Mouse (Mus musculus) kidney, embryonic 14.5 days (tissue): ENCODE measurements around the gene Ripor3. TPM values are rescaled to one million over a fixed set of nuclear protein-coding genes. Genes with fewer than 3 reads are reported as not detected.

Source experiments
- ATAC-seq: fragments of 200-750 bp; cut with Nextera tagmentation; 2 replicates; pipeline ENCODE4 v1.8.0; 2017; ENCODE audit warnings: moderate number of reproducible peaks, mild to moderate bottlenecking, moderate TSS enrichment, moderate library complexity; ENCODE audit not compliant: low FRiP score, low TSS enrichment
- H3K27ac ChIP-seq: fragments of 300-500 bp; sonication (generic); 2 replicates; pipeline ENCODE4 v1.5.1; 2014; ENCODE audit warnings: low read depth, mild to moderate bottlenecking, low read length, moderate library complexity, mixed read lengths
- H3K27me3 ChIP-seq: fragments of 300-500 bp; sonication (generic); 2 replicates; pipeline ENCODE4 v1.6.1; 2014; ENCODE audit warnings: mild to moderate bottlenecking, low read length; ENCODE audit not compliant: control insufficient read depth, insufficient read depth
- H3K36me3 ChIP-seq: fragments of 300-500 bp; sonication (generic); 2 replicates; pipeline ENCODE4 v1.6.1; 2014; ENCODE audit warnings: low read length, mixed read lengths; ENCODE audit not compliant: control insufficient read depth, insufficient read depth
- H3K4me1 ChIP-seq: fragments of 300-500 bp; sonication (generic); 2 replicates; pipeline ENCODE4 v1.6.1; 2014; ENCODE audit warnings: low read length, mixed read lengths; ENCODE audit not compliant: control insufficient read depth, insufficient read depth
- H3K4me2 ChIP-seq: fragments of 300-500 bp; sonication (generic); replicated peaks from 2 replicates; pipeline ENCODE4 v1.6.1; 2014; ENCODE audit warnings: low read depth, mild to moderate bottlenecking, low read length
- H3K4me3 ChIP-seq: fragments of 300-500 bp; sonication (generic); 2 replicates; pipeline ENCODE4 v1.5.1; 2014; ENCODE audit warnings: mild to moderate bottlenecking, low read length
- H3K9ac ChIP-seq: fragments of 300-500 bp; sonication (generic); 2 replicates; pipeline ENCODE4 v1.6.1; 2014; ENCODE audit warnings: low read depth, mild to moderate bottlenecking, low read length, moderate library complexity
- H3K9me3 ChIP-seq: fragments of 300-500 bp; sonication (generic); 2 replicates; pipeline ENCODE4 v1.6.1; 2016; ENCODE audit warnings: low read length; ENCODE audit not compliant: control insufficient read depth
- WGBS: fragments of 180-500 bp; shearing (Covaris S2); extraction: QIAGEN DNeasy Blood & Tissue Kit; methylation state at CpG from one replicate; pipeline ENCODE4 v1.1.7; 2014; 5-methylcytosine and 5-hydroxymethylcytosine counted together
- polyA plus RNA-seq: library from polyadenylated mRNA; unstranded; fragments of >200 nt; fragmentation: Nextera tagmentation; extraction: Ambion mirVana; gene quantifications from 2 replicates; pipeline ENCODE4 v1.2.1, GENCODE M21; 2014

The Ripor3 gene
- polyA plus RNA-seq, 1 experiment from 2014 or later: 0.53 TPM

DNA sequence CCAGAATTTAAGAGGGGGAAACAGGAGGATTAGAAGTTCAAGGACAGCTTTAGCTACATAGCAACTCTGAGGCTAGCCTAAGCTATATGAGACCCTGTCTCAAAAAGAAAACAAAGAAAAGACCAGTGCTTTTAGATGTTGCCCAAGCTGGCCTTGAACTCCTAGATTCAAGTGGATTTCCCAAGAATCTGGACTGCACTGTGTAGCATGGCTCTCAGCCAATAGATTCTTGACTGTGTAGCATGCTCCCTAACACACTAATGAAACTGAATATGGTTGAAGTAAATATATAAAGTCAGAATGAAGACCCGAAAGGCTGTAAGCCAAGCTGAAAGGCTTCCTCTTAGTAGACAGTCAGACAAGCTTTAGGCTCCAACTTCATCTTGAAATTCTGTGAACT, 41.7 kb upstream of the Ripor3 start:
- 85% methylated on average over 1 of the region's 1 CpGs for WGBS
- H3K36me3 ChIP-seq: no peaks in the 10 kb centered on the region
- H3K27ac ChIP-seq: no peak overlapping the region
- no peak overlapping the region for H3K9ac ChIP-seq
- no peak for ATAC-seq
- H3K4me1 ChIP-seq: peaks cover 33% of the 10 kb centered on the region
- no peaks in the 10 kb centered on the region for H3K9me3 ChIP-seq
- no peak overlapping the region for H3K4me2 ChIP-seq
- no peak overlapping the region for H3K4me3 ChIP-seq
- peaks cover 14% of the 10 kb centered on the region for H3K27me3 ChIP-seq

DNA sequence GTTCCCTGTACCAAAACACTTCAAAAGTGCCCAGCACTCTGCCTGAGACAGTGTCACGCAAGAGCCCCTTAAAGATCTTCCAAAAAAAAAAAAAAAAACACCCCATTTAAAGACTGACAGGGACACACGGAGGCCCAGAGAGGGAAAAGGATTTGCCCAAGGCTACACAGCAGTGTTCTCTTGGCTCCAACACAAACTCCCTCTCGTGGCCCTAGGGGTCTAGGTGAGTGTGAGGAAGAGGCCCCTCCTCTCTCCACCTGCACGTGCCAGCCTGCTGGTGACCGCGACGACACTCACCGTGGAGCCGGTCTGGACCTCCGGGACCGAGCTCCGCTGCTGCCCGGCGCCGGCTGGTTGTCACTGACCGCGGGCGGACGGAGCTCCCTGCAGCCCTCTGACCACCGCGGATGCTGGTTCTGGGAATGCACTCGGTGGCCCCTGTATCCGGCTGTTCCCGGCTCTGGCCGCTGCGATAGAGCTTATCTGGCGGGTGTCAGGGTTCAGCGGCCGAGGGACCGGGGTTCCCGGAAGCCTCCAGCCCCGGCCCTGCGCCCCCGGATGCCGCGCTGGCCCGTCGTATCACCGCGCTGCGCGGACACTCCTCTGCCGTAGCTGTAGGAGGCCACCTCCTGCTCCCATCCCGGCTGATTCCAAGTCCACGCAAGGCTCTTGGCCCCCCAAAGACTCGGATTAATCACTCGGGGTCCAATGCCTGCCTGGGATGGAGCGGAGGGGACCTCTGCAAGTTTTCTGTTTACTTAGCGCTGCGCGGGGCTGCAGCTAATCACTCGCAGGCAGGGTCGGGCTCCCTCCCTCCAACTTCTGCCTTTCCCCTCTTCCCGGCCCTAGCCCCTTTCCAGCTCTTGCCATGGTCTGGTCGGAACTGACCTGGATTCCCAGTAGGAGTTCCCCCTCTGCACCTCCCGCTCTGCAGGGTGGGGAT, 39.9 kb upstream of the Ripor3 start:
- Histone ChIP-seq H3K9me3 (no peaks in the 10 kb centered on the region; the same call in 1 of the 2 replicates), H3K36me3 (no peaks in the 10 kb centered on the region), H3K27me3 (peaks cover 14% of the 10 kb centered on the region), H3K4me1 (peaks cover 27% of the 10 kb centered on the region), H3K9ac (peak overlapping the region; percentile 56), H3K4me3 (peak overlapping the region; percentile 54), H3K27ac (no peak overlapping the region), H3K4me2 (peak overlapping the region; percentile 89)
- WGBS: under 1% methylated on average over 56 of the region's 56 CpGs
- ATAC-seq: peak; percentile 44; the same call in 1 of the 2 replicates

DNA sequence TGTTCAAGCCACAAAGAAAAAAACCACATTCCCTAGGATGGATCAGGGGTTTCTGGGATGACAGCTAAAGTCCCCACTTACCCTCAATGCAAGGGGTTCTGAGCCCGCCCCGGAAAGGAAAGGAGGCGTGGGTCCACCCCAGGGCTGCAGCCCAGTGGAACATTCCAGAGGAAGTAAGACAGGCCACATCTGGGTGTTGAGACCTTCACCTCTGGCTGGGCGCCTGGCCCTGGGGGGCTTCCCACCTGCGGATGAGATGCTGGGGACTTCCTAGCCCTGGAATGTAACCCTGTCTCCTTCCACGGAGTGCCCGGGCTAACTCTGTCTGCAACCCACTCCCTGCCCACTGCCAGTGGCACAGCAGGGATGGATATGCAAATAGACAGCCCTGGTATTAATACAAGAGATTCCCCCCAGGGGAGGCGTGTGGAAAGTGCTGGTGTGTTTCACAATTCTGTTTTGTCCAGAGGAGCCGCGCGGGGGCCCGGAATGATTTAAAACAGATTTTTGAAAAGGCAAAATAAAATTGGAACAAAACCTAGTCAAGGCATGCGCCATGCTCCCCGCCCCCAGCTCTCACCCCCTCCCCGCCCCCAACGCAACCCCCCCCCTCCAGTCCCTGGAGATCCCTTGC, 38.7 kb upstream of the Ripor3 start:
- Histone ChIP-seq H3K4me3 (peak overlapping the region; percentile 54; the same call in 1 of the 2 replicates), H3K27me3 (peaks cover 14% of the 10 kb centered on the region), H3K9ac (no peak overlapping the region; the same call in 1 of the 2 replicates), H3K36me3 (no peaks in the 10 kb centered on the region), H3K27ac (no peak overlapping the region), H3K4me1 (peaks cover 30% of the 10 kb centered on the region), H3K4me2 (peak overlapping the region; percentile 89), H3K9me3 (no peaks in the 10 kb centered on the region; the same call in 1 of the 2 replicates)
- no peak; the same call in 1 of the 2 replicates for ATAC-seq
- 12% methylated on average over 16 of the region's 16 CpGs for WGBS

DNA sequence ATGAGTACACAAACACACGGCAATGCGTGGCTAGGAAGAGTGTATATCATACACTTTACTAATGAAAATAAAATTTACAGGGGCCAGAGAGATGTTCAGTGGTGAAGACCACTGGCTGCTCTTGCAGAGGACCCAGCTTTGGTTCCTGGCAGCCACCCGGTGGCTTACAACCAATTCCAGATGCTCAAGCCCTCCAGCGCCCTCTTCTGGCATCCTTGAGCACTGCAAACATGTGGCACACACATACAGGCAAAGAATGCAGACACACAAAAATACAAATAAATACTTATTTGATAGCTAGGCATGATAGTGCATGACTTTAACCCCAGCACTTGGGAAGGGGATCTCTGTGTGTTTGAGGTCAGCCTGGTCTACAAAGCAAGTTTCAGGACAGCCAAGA, 36.0 kb upstream of the Ripor3 start:
- H3K9ac ChIP-seq: no peak overlapping the region
- 87% methylated on average over 4 of the region's 4 CpGs for WGBS
- H3K27me3 ChIP-seq: peaks cover 9% of the 10 kb centered on the region
- ATAC-seq: no peak
- H3K4me3 ChIP-seq: no peak overlapping the region
- no peaks in the 10 kb centered on the region for H3K36me3 ChIP-seq
- no peaks in the 10 kb centered on the region; the same call in 1 of the 2 replicates for H3K9me3 ChIP-seq
- peak overlapping the region; percentile 80; the same call in 1 of the 2 replicates for H3K27ac ChIP-seq
- no peak overlapping the region for H3K4me2 ChIP-seq
- peaks cover 30% of the 10 kb centered on the region for H3K4me1 ChIP-seq

DNA sequence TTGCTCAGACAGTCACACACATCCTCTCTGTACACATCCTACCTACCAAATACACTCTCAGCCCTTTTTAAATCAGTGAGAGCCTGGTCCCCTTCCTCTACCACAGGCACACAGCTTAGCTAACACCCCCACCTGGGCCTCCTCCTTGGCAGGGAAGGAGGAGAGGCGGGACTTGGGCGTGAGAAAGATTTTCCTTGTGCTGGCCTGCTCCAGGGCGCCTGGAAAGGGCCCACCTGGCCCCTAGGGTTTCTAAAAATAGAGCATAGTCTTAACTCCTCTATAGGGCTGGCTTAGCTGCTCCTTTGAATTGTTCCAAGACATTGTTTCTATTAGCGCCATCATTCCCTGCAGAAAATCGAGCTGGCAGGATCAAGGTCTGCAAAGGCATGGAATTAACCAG, 35.4 kb upstream of the Ripor3 start:
- Histone ChIP-seq H3K4me2 (no peak overlapping the region), H3K4me1 (peaks cover 29% of the 10 kb centered on the region), H3K9ac (no peak overlapping the region), H3K36me3 (no peaks in the 10 kb centered on the region), H3K27me3 (peaks cover 2% of the 10 kb centered on the region; the same call in 1 of the 2 replicates), H3K4me3 (no peak overlapping the region), H3K27ac (peak overlapping the region; percentile 80), H3K9me3 (no peaks in the 10 kb centered on the region; the same call in 1 of the 2 replicates)
- peak; percentile 50; the same call in 1 of the 2 replicates for ATAC-seq
- WGBS: 26% methylated on average over 5 of the region's 5 CpGs

DNA sequence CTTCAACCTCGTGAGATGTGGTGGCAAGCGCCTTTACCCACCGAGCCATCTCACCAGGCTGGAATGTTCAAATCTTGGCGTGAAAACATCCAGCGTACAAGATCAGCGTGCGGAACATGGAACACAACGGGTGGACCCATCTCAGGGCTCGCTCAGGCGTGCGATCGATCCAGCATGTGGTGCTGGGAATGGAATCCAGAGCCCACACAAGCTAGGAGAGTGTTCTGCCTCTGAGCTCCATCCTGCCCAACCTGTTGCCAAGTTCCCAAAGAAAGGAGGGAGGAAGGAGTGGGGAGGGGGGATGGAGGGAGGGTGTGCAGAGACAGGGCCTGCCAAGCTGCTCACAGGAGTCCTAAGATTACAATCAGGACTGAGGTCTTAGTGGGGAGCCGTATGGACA, 34.9 kb upstream of the Ripor3 start:
- Histone ChIP-seq H3K36me3 (no peaks in the 10 kb centered on the region), H3K4me1 (peaks cover 25% of the 10 kb centered on the region), H3K9ac (no peak overlapping the region), H3K4me3 (no peak overlapping the region), H3K4me2 (no peak overlapping the region), H3K27ac (peak overlapping the region; percentile 80), H3K27me3 (no peaks in the 10 kb centered on the region; the same call in 1 of the 2 replicates), H3K9me3 (no peaks in the 10 kb centered on the region; the same call in 1 of the 2 replicates)
- 67% methylated on average over 13 of the region's 13 CpGs for WGBS
- ATAC-seq: peak; percentile 21; the same call in 1 of the 2 replicates

DNA sequence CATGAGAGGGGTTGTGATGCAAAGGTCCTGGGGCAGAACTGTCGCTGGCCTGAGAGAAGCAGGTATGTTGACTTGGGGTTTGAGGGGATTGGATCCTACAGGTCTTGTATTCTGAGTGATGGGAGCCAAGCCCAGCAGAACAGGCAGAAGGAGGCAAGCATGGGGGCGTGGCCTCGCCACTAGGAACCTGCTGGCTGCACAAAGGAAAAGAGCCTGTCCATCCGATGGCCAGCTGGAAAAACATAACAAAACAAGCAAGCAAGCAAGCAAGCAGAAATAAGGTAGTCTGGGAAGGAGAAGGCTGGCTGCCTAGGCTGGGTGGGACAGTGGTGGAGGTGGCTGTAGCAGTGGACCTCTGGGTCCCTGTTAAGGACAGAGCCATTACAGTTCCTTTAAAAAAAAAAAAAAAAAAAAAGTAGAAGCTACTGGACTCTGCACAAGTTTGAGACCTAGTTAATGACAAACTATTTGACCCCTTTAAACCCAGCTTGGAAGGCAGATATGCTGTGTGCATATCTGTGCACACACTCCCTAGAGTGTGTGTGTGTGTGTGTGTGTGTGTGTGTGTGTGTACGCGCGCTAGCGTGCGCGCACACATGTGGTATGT, 34.4 kb upstream of the Ripor3 start:
- H3K9me3 ChIP-seq: no peaks in the 10 kb centered on the region; the same call in 1 of the 2 replicates
- H3K27me3 ChIP-seq: no peaks in the 10 kb centered on the region; the same call in 1 of the 2 replicates
- no peaks in the 10 kb centered on the region for H3K36me3 ChIP-seq
- H3K9ac ChIP-seq: no peak overlapping the region
- peak overlapping the region; percentile 80 for H3K27ac ChIP-seq
- no peak overlapping the region for H3K4me3 ChIP-seq
- no peak overlapping the region for H3K4me2 ChIP-seq
- WGBS: 75% methylated on average over 10 of the region's 10 CpGs
- peaks cover 20% of the 10 kb centered on the region for H3K4me1 ChIP-seq
- ATAC-seq: no peak

DNA sequence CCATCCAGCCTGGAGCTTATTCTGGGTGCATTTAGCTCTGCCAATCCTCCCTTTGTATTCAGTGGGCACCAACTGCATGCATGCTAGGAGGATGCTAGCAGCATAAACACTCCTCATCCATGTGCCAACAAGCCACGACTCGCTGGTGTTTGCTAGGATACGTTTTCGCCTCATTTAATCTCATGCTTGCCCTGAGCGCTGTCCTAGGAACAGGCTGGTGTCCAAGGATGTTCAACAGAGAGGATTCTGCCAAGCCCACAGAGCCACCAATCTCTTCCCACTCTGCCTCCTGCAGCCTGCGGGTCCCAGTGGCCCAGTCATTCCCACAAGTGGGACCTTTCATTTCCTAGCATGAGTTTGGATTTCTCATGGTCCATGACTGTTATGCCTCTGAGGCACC, 31.6 kb upstream of the Ripor3 start:
- 73% methylated on average over 6 of the region's 6 CpGs for WGBS
- ATAC-seq: no peak
- no peaks in the 10 kb centered on the region; the same call in 1 of the 2 replicates for H3K9me3 ChIP-seq
- no peaks in the 10 kb centered on the region for H3K27me3 ChIP-seq
- H3K4me1 ChIP-seq: peaks cover 16% of the 10 kb centered on the region
- no peak overlapping the region for H3K27ac ChIP-seq
- no peak overlapping the region for H3K4me3 ChIP-seq
- no peaks in the 10 kb centered on the region for H3K36me3 ChIP-seq
- H3K4me2 ChIP-seq: no peak overlapping the region
- no peak overlapping the region for H3K9ac ChIP-seq
